Mouse (Mus musculus) layer of hippocampus, adult 2 months (tissue): ENCODE data around the gene Gm5414. TPM values are rescaled to one million over a fixed set of nuclear protein-coding genes. Genes with fewer than 3 reads are reported as not detected.
A peak's percentile ranks its signal among the peaks of the same experiment; 100 is the strongest.

Experiments used
- DNase-seq, 2 experiments: peaks; one replicate each; pipeline ENCODE4 v3.0.0; 2022; ENCODE audit warnings: low spot score in 2 of 2
- H3K27ac ChIP-seq: fragments of 200-600 bp; 2 replicates; pipeline ENCODE4 v1.8.1; 2022
- H3K4me3 ChIP-seq: fragments of 200-600 bp; 2 replicates; pipeline ENCODE4 v1.8.1; 2022; ENCODE audit warnings: mild to moderate bottlenecking
- CTCF ChIP-seq: fragments of 200-600 bp; conservative IDR thresholded peaks from 2 replicates; pipeline ENCODE4 v1.8.1; 2022; ENCODE audit warnings: antibody characterized with exemption, mild to moderate bottlenecking, moderate library complexity
- long read RNA-seq, 2 experiments: library from polyadenylated mRNA; stranded (forward); transcript quantifications; one replicate each; pipeline ENCODE4 v2.0.0; 2021; ENCODE audit warnings: borderline mapping rate in 2 of 2
- microRNA-seq, 2 experiments: library from miRNA; unstranded; fragments of <30 nt; microRNA quantifications; one replicate each; pipeline ENCODE4 v1.2.0; 2021
- total RNA-seq, 2 experiments: library from RNA; stranded (reverse); gene quantifications; 2 replicates each; pipeline ENCODE4 v1.2.3; 2021

The Gm5414 gene
- not detected for total RNA-seq
- long read RNA-seq, experiment 1: 0 reads
- long read RNA-seq, experiment 2: 0 reads

- Histone ChIP-seq H3K27ac (no peak within 1 kb of the TSS), H3K4me3 (no peak within 1 kb of the TSS)
- no peak for DNase-seq
- TF ChIP-seq CTCF: no peak
These were observed at the start of gene Gm5414 for GRCm38 (mm10) chr15:101627884-101628283. TSS of gene Gm5414 (minus strand) at chr15:101628188.

- no peak for DNase-seq
- Histone ChIP-seq H3K27ac (no peak overlapping the region), H3K4me3 (no peak overlapping the region)
- no peak for TF ChIP-seq CTCF
These were observed 48.0 kb upstream of the Gm5414 start for GRCm38 (mm10) chr15:101675978-101676377.

- TF ChIP-seq CTCF: no peak
- H3K4me3 ChIP-seq: no peak overlapping the region
- no peak for DNase-seq
- no peak overlapping the region for H3K27ac ChIP-seq
These were observed 24.8 kb upstream of the Gm5414 start for GRCm38 (mm10) chr15:101652736-101653265.

- no peak for TF ChIP-seq CTCF
- no peak within 1 kb of the TSS for H3K4me3 ChIP-seq
- no peak within 1 kb of the TSS for H3K27ac ChIP-seq
- DNase-seq: no peak
These were observed 19.3 kb upstream of the Gm5414 start, which contains the start of gene Gm5478 for GRCm38 (mm10) chr15:101647280-101647679. TSS of gene Gm5478 (minus strand) at chr15:101647380.

- no peak for TF ChIP-seq CTCF
- Histone ChIP-seq H3K27ac (no peak overlapping the region), H3K4me3 (no peak overlapping the region)
- DNase-seq: no peak
These were observed 28.9 kb downstream of the Gm5414 start for GRCm38 (mm10) chr15:101599123-101599522.

- peak; percentile 42 for TF ChIP-seq CTCF
- DNase-seq: no peak
- H3K27ac ChIP-seq: no peak overlapping the region
- no peak overlapping the region for H3K4me3 ChIP-seq
These were observed 39.8 kb downstream of the Gm5414 start for GRCm38 (mm10) chr15:101588216-101588615.

- Histone ChIP-seq H3K27ac (no peak overlapping the region), H3K4me3 (no peak overlapping the region)
- DNase-seq: no peak
- peak; percentile 30 for TF ChIP-seq CTCF
These were observed 43.5 kb downstream of the Gm5414 start for GRCm38 (mm10) chr15:101584456-101584855.

GRCm38 (mm10) chr15:101583211-101583965, 44.6 kb downstream of the Gm5414 start:
- H3K27ac ChIP-seq: no peak overlapping the region
- TF ChIP-seq CTCF: no peak

GRCm38 (mm10) chr15:101581701-101582100, 46.3 kb downstream of the Gm5414 start:
- H3K4me3 ChIP-seq: no peak overlapping the region
- DNase-seq: no peak
- TF ChIP-seq CTCF: no peak
- no peak overlapping the region for H3K27ac ChIP-seq

More at GRCm38 (mm10) chr15:101583211-101583965, 44.6 kb downstream of the Gm5414 start:
- no peak for DNase-seq
- H3K4me3 ChIP-seq: no peak overlapping the region

- DNase-seq: no peak
- H3K4me3 ChIP-seq: no peak overlapping the region
- H3K27ac ChIP-seq: no peak overlapping the region
- no peak for TF ChIP-seq CTCF
These were observed 52.5 kb downstream of the Gm5414 start for GRCm38 (mm10) chr15:101575506-101575905.

Small RNA genes lying within 50 kb of the gene (microRNA-seq; reads per million reads assigned to microRNA genes)
- gene Gm44383 (0 reads per million in 2 experiments), gene Gm44479 (0 reads per million in 2 experiments)

Other genes with a start within 250 kb of the Gm5414 start
- gene Krt7, start 217.1 kb downstream of the Gm5414 start, total RNA-seq: not detected
- under 1 TPM; 0.46 to 0.69 TPM for gene Krt87, start 189.4 kb downstream of the Gm5414 start, total RNA-seq
- not detected for gene Krt88, start 180.4 kb downstream of the Gm5414 start, total RNA-seq
- not detected for gene Krt81, start 164.4 kb downstream of the Gm5414 start, total RNA-seq
- gene Krt86, start 154.7 kb downstream of the Gm5414 start, total RNA-seq: not detected
- not detected for gene Krt83, start 136.7 kb downstream of the Gm5414 start, total RNA-seq
- gene Gm49425, start 110.9 kb downstream of the Gm5414 start, total RNA-seq: not detected
- gene Krt84, start 95.4 kb downstream of the Gm5414 start, total RNA-seq: not detected
- gene Krt82, start 77.5 kb downstream of the Gm5414 start, total RNA-seq: not detected
- gene Krt90, start 65.2 kb downstream of the Gm5414 start, total RNA-seq: not detected
- not detected for gene Krt75, start 54.3 kb downstream of the Gm5414 start, total RNA-seq
- not detected for gene Gm5478, start 19.2 kb upstream of the Gm5414 start, total RNA-seq
- not detected for gene Krt6b, start 52.1 kb upstream of the Gm5414 start, total RNA-seq
- gene Krt6a, start 66.1 kb upstream of the Gm5414 start, total RNA-seq: not detected
- under 1 TPM; 0.15 to 0.47 TPM for gene Krt5, start 84.7 kb upstream of the Gm5414 start, total RNA-seq
- not detected for gene Krt71, start 114.9 kb upstream of the Gm5414 start, total RNA-seq
- gene Krt72, start 158.3 kb upstream of the Gm5414 start, total RNA-seq: not detected
- gene Krt73, start 174.2 kb upstream of the Gm5414 start, total RNA-seq: 1 to 10 TPM; 6.3 to 8.0 TPM
- gene Krt2, start 190.0 kb upstream of the Gm5414 start, total RNA-seq: 1 to 10 TPM; 7.0 to 8.0 TPM
- gene Krt1, start 222.6 kb upstream of the Gm5414 start, total RNA-seq: 1 to 10 TPM; 1.6 to 3.9 TPM
- 10 to 100 TPM; 13.3 to 16.2 TPM for gene Krt77, start 241.5 kb upstream of the Gm5414 start, total RNA-seq